Mouse (Mus musculus) MEL (cell line): ENCODE measurements around the gene Arhgef16. TPM values are rescaled to one million over a fixed set of nuclear protein-coding genes. Genes with fewer than 3 reads are reported as not detected.

Source experiments
- DNase-seq: peaks from one replicate; pipeline ENCODE4 v3.0.0; 2011; ENCODE audit warnings: low read depth, low spot score
- H3K27ac ChIP-seq: 2 replicates; pipeline ENCODE4 v1.5.1; 2012; ENCODE audit warnings: low read depth, mild to moderate bottlenecking, control low read depth, low read length, moderate library complexity; ENCODE audit not compliant: control insufficient read depth
- H3K27me3 ChIP-seq, 2 experiments: fragments of 150-350 bp in 1 of 2; sonication (generic) in 1 of 2; 2 replicates each; pipeline ENCODE4 v1.6.1; 2012; ENCODE audit warnings: low read length in 2 of 2, mild to moderate bottlenecking in 2 of 2, improper control_type of control experiment in 1 of 2, moderate library complexity in 1 of 2; ENCODE audit not compliant: insufficient read depth in 2 of 2, control insufficient read depth in 1 of 2
- H3K36me3 ChIP-seq, 2 experiments: 2 replicates each; pipeline ENCODE4 v1.6.1; 2012 to 2014; ENCODE audit warnings: low read length in 2 of 2, improper control_type of control experiment in 1 of 2, inconsistent platforms in 1 of 2, mild to moderate bottlenecking in 1 of 2; ENCODE audit not compliant: insufficient read depth in 2 of 2, control insufficient read depth in 1 of 2
- H3K4me1 ChIP-seq, 2 experiments: fragments of 150-350 bp in 1 of 2; sonication (generic) in 1 of 2; 2 replicates each; pipeline ENCODE4 v1.6.1; 2012; ENCODE audit warnings: low read length in 2 of 2, improper control_type of control experiment in 1 of 2, mild to moderate bottlenecking in 1 of 2; ENCODE audit not compliant: insufficient read depth in 2 of 2, control insufficient read depth in 1 of 2
- H3K4me3 ChIP-seq, 2 experiments: fragments of 150-350 bp in 1 of 2; sonication (generic) in 1 of 2; 2 replicates each; pipeline ENCODE4 v1.5.1; 2012; ENCODE audit warnings: low read depth in 2 of 2, low read length in 2 of 2, mild to moderate bottlenecking in 2 of 2, moderate library complexity in 2 of 2, control low read depth in 1 of 2, improper control_type of control experiment in 1 of 2; ENCODE audit not compliant: control insufficient read depth in 1 of 2, insufficient read depth in 1 of 2
- H3K79me2 ChIP-seq: 2 replicates; pipeline ENCODE4 v1.6.1; 2012; ENCODE audit warnings: mild to moderate bottlenecking, low read length, moderate library complexity; ENCODE audit not compliant: control insufficient read depth, poor library complexity, insufficient read depth
- H3K9ac ChIP-seq: 2 replicates; pipeline ENCODE4 v1.6.1; 2012; ENCODE audit warnings: low read depth, mild to moderate bottlenecking, control low read depth, low read length, moderate library complexity; ENCODE audit not compliant: control insufficient read depth, poor library complexity, severe bottlenecking
- H3K9me3 ChIP-seq: fragments of 150-350 bp; sonication (generic); replicated peaks from 2 replicates; pipeline ENCODE4 v1.6.1; 2012; ENCODE audit warnings: mild to moderate bottlenecking, low read length, improper control_type of control experiment, moderate library complexity; ENCODE audit not compliant: insufficient read depth
- CHD1 ChIP-seq: IDR thresholded peaks from 2 replicates; pipeline ENCODE4 v1.6.1; 2012; ENCODE audit warnings: low read depth, mild to moderate bottlenecking, inconsistent platforms, low read length, improper control_type of control experiment
- EP300 ChIP-seq, 2 experiments: IDR thresholded peaks; 2 replicates each; pipeline ENCODE4 v1.6.1; 2011; ENCODE audit warnings: improper control_type of control experiment in 2 of 2, low read length in 2 of 2, low read depth in 1 of 2, mild to moderate bottlenecking in 1 of 2
- GABPA ChIP-seq: IDR thresholded peaks from 2 replicates; pipeline ENCODE4 v1.6.1; 2012; ENCODE audit warnings: low read depth, mild to moderate bottlenecking, inconsistent platforms, low read length, improper control_type of control experiment, moderate library complexity
- GATA1 ChIP-seq: IDR thresholded peaks from 2 replicates; pipeline ENCODE4 v1.6.1; 2011; ENCODE audit warnings: low read depth, low read length, improper control_type of control experiment
- KAT2A ChIP-seq: conservative IDR thresholded peaks from 2 replicates; pipeline ENCODE4 v1.6.1; 2012; ENCODE audit warnings: low read depth, low read length, improper control_type of control experiment, inconsistent platforms
- MAX ChIP-seq: IDR thresholded peaks from 2 replicates; pipeline ENCODE4 v1.6.1; 2011; ENCODE audit warnings: low read length, improper control_type of control experiment
- MEF2A ChIP-seq: IDR thresholded peaks from 2 replicates; pipeline ENCODE4 v1.6.1; 2014; ENCODE audit warnings: low read depth, mild to moderate bottlenecking, inconsistent platforms, low read length, improper control_type of control experiment; ENCODE audit not compliant: poor library complexity, insufficient replicate concordance, severe bottlenecking; ENCODE audit errors: extremely low read depth
- MYC ChIP-seq: IDR thresholded peaks from 2 replicates; pipeline ENCODE4 v1.6.1; 2011; ENCODE audit warnings: low read depth, mild to moderate bottlenecking, low read length, improper control_type of control experiment, moderate library complexity
- NRF1 ChIP-seq: IDR thresholded peaks from 2 replicates; pipeline ENCODE4 v1.6.1; 2014; ENCODE audit warnings: low read depth, mild to moderate bottlenecking, inconsistent platforms, low read length, improper control_type of control experiment, moderate library complexity; ENCODE audit not compliant: poor library complexity, insufficient read depth, severe bottlenecking
- POLR2AphosphoS2 ChIP-seq: IDR thresholded peaks from 2 replicates; pipeline ENCODE4 v1.6.1; 2011; ENCODE audit warnings: low read length, improper control_type of control experiment
- POLR2AphosphoS5 ChIP-seq: IDR thresholded peaks from 2 replicates; pipeline ENCODE4 v1.6.1; 2012; ENCODE audit warnings: low read depth, borderline replicate concordance, mild to moderate bottlenecking, inconsistent platforms, low read length, moderate library complexity, mixed read lengths
- RAD21 ChIP-seq: IDR thresholded peaks from 2 replicates; pipeline ENCODE4 v1.6.1; 2011; ENCODE audit warnings: mild to moderate bottlenecking, low read depth, low read length, improper control_type of control experiment
- RCOR1 ChIP-seq: IDR thresholded peaks from 2 replicates; pipeline ENCODE4 v1.6.1; 2012; ENCODE audit warnings: low read depth, mild to moderate bottlenecking, inconsistent platforms, low read length, improper control_type of control experiment
- SIN3A ChIP-seq: IDR thresholded peaks from 2 replicates; pipeline ENCODE4 v1.6.1; 2012; ENCODE audit warnings: low read length, improper control_type of control experiment, inconsistent platforms
- TBP ChIP-seq: IDR thresholded peaks from 2 replicates; pipeline ENCODE4 v1.8.0; 2011; ENCODE audit warnings: low read depth, low read length, improper control_type of control experiment
- TCF12 ChIP-seq: IDR thresholded peaks from 2 replicates; pipeline ENCODE4 v1.6.1; 2014; ENCODE audit warnings: low read depth, mild to moderate bottlenecking, inconsistent platforms, low read length, improper control_type of control experiment, moderate library complexity
- USF1 ChIP-seq: IDR thresholded peaks from 2 replicates; pipeline ENCODE4 v1.6.1; 2014; ENCODE audit warnings: low read depth, mild to moderate bottlenecking, inconsistent platforms, low read length, improper control_type of control experiment, moderate library complexity
- USF2 ChIP-seq, 2 experiments: IDR thresholded peaks; 2 replicates each; pipeline ENCODE4 v1.6.1; 2011 to 2012; ENCODE audit warnings: improper control_type of control experiment in 2 of 2, low read length in 2 of 2, borderline replicate concordance in 1 of 2, inconsistent platforms in 1 of 2, low read depth in 1 of 2, mild to moderate bottlenecking in 1 of 2; ENCODE audit not compliant: insufficient read depth in 1 of 2
- ZKSCAN1 ChIP-seq: IDR thresholded peaks from 2 replicates; pipeline ENCODE4 v1.6.1; 2012; ENCODE audit warnings: low read depth, mild to moderate bottlenecking, inconsistent platforms, low read length, improper control_type of control experiment, moderate library complexity
- ZNF384 ChIP-seq: IDR thresholded peaks from 2 replicates; pipeline ENCODE4 v1.6.1; 2012; ENCODE audit warnings: low read depth, mild to moderate bottlenecking, inconsistent platforms, low read length, improper control_type of control experiment
- polyA plus RNA-seq, 2 experiments: library from polyadenylated mRNA; stranded (reverse) in 1 of 2; unstranded in 1 of 2; fragments of >175 nt in 1 of 2; fragments of >200 nt in 1 of 2; gene quantifications; 2 replicates each; pipeline versions ENCODE4 v1.2.1 to v1.2.4; 2012; ENCODE audit warnings: low replicate concordance in 2 of 2, low read depth in 1 of 2; ENCODE audit not compliant: insufficient read length in 2 of 2, insufficient read depth in 1 of 2, missing spikeins in 1 of 2
- total RNA-seq: library from RNA; depleted of rRNA; stranded (reverse); fragments of 300-350 nt; gene quantifications from 2 replicates; pipeline ENCODE4 v1.2.3, GENCODE M21; 2012

The Arhgef16 gene
- total and polyA plus RNA-seq, 3 experiments, result not detected

DNA sequence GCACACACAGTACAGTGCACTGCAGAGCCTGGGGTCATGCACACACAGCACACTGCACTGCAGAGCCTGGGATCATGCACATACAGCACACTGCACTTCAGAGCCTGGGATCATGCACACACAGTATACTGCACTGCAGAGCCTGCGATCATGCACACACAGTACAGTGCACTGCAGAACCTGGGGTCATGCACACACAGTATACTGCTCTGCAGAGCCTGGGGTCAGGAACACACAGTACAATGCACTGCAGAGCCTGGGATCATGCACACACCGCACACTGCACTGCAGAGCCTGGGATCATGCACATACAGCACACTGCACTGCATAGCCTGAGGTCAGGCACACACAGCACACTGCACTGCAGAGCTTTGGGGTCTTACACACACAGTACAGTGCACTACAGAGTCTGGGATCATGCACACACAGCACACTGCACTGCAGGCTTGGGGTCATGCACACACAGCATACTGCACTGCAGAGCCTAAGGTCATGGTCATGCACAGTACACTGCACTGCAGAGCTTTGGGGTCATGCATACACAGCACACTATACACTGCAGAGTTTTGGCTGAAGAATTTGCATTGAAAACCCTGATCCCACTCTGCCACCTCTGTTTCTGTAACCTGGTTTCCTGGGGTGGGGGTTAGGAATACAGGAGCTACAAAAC, 10.8 kb upstream of the Arhgef16 start:
- no peaks in the 10 kb centered on the region for H3K4me1 ChIP-seq
- TF ChIP-seq MAX, result no peak
- TF ChIP-seq TBP, result no peak
- TF ChIP-seq POLR2AphosphoS2, result no peak
- TF ChIP-seq, all 39 proteins: peak for 0
- Histone ChIP-seq H3K4me3 (no peak overlapping the region), H3K27me3 (no peaks in the 10 kb centered on the region), H3K9me3 (no peaks in the 10 kb centered on the region), H3K27ac (no peak overlapping the region), H3K36me3 (no peaks in the 10 kb centered on the region), H3K9ac (no peak overlapping the region), H3K79me2 (no peaks in the 10 kb centered on the region)
- DNase-seq, result no peak

DNA sequence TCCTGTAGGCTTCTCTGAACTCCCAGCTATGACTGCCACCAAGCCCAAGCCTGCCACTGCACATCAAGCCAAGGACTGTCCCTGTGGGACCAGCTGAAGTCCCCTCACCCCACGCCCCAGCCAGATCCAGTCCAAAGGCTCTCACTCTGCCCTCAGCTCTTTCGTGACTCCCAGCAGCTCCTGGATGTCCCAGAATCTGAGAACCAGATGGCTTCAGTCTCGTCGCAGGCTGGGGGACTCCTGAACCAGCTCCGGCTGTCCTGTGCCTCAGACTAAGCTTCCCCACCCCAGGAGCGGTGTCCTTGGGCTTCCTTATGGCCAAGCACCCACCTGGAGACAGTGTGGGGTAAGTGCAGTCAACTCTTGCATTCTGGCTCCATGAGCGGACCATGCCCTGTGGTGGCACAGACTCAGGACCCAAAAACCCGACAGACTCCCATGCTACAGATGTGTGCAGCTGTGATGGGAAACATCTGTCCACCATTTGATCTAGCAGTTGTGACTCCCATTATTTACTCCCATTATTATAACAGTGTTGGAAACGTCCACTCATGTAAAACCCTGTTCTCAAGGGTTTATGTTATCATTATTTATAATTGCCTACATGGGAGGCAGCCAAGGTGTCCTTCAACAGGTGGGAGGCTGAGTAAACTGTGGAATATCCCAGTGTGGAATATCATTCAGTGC, 9.2 kb upstream of the Arhgef16 start:
- H3K27ac ChIP-seq, result no peak overlapping the region
- no peaks in the 10 kb centered on the region for H3K79me2 ChIP-seq
- no peak overlapping the region for H3K4me3 ChIP-seq
- H3K9me3 ChIP-seq, result no peaks in the 10 kb centered on the region
- TF ChIP-seq MEF2A, result no peak
- no peak for TF ChIP-seq CHD1
- no peak for TF ChIP-seq ZNF384
- no peak for TF ChIP-seq GATA1
- TF ChIP-seq POLR2AphosphoS5, result no peak
- no peak for TF ChIP-seq MAX
- no peak for TF ChIP-seq NRF1
- TF ChIP-seq RAD21, result no peak
- TF ChIP-seq KAT2A, result no peak
- TF ChIP-seq GABPA, result no peak
- TF ChIP-seq, all 39 proteins: peak for 0
- DNase-seq, result no peak
- Histone ChIP-seq H3K36me3 (no peaks in the 10 kb centered on the region), H3K9ac (no peak overlapping the region), H3K4me1 (no peaks in the 10 kb centered on the region), H3K27me3 (no peaks in the 10 kb centered on the region)

DNA sequence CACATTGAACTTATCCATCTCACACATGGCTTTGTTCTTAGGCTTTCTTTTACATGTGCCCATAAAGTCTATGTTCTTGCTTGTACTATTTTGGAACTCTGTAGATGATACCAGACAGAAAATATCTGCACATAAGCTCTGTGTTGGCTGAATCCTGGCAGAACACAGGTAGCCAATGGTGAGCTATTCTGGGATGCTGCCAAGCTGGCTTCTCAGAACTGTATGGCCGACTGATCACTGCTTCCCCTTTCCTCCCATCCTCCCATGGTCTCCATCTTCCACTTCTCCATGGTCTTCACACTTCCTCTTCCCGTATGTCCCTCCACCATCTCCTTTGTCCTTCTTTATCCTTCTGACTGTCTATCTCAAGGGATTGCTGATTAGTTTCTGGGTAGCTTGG, 7.7 kb upstream of the Arhgef16 start:
- no peaks in the 10 kb centered on the region for H3K79me2 ChIP-seq
- H3K4me3 ChIP-seq, result no peak overlapping the region
- TF ChIP-seq TCF12 (no peak), MYC (no peak), KAT2A (no peak), MAX (no peak), USF2 (IDR thresholded peaks at IDR 0.05; ENCODE audit: borderline replicate concordance in 1 of 2, insufficient read depth in 1 of 2, low read depth in 1 of 2, low read length in 2 of 2) (no peak), RCOR1 (no peak), EP300 (IDR thresholded peaks at IDR 0.05; ENCODE audit: low read depth in 1 of 2, low read length in 2 of 2) (no peak), USF1 (no peak), CHD1 (no peak), POLR2AphosphoS2 (no peak), ZNF384 (no peak), ZKSCAN1 (no peak), TBP (no peak), MEF2A (no peak), SIN3A (no peak), RAD21 (no peak), GATA1 (no peak)
- no peaks in the 10 kb centered on the region for H3K4me1 ChIP-seq
- no peak overlapping the region for H3K27ac ChIP-seq
- H3K27me3 ChIP-seq, result no peaks in the 10 kb centered on the region
- DNase-seq, result no peak
- H3K9me3 ChIP-seq, result no peaks in the 10 kb centered on the region
- no peak overlapping the region for H3K9ac ChIP-seq
- H3K36me3 ChIP-seq, result no peaks in the 10 kb centered on the region
